Mouse (Mus musculus) heart, adult 18-20 months (tissue): ENCODE measurements around the gene Hacd2. TPM values are rescaled to one million over a fixed set of nuclear protein-coding genes. Genes with fewer than 3 reads are reported as not detected.

Source experiments
- total RNA-seq, 2 experiments: library from RNA; stranded (reverse); gene quantifications; 2 replicates each; pipeline ENCODE4 v1.2.3; 2021

Gene Hacd2
- total RNA-seq, 2 experiments from 2014 or later: 7.1 to 15.3 TPM

Other genes starting within 250 kb of the Hacd2 start
- gene Adcy5, start 132.4 kb downstream of the Hacd2 start, total RNA-seq: 10 to 100 TPM; 48.4 to 52.4 TPM